Mouse (Mus musculus) forebrain, embryonic 11.5 days (tissue): ENCODE measurements around the gene Selenov. TPM values are rescaled to one million over a fixed set of nuclear protein-coding genes. Genes with fewer than 3 reads are reported as not detected.
"Not testable (repeated sequence)": the region's sequence is repeated elsewhere in the genome, so short reads cannot be mapped to it uniquely, and the experiment has no call there.

ENCODE experiments used
- ATAC-seq: fragments of 200-750 bp; cut with Nextera tagmentation; replicated peaks from 2 replicates; pipeline ENCODE4 v1.8.0; 2017; ENCODE audit warnings: moderate TSS enrichment; ENCODE audit not compliant: low FRiP score
- DNase-seq: peaks from one replicate; pipeline ENCODE4 v3.0.0-alpha.2; 2017; ENCODE audit warnings: low spot score
- H3K27ac ChIP-seq: fragments of 300-500 bp; sonication (generic); 2 replicates; pipeline ENCODE4 v1.5.1; 2014; ENCODE audit warnings: low read depth, low read length
- H3K27me3 ChIP-seq: fragments of 300-500 bp; sonication (generic); 2 replicates; pipeline ENCODE4 v1.6.1; 2014; ENCODE audit warnings: mild to moderate bottlenecking, low read length, mixed read lengths; ENCODE audit not compliant: control insufficient read depth, insufficient read depth
- H3K36me3 ChIP-seq: fragments of 300-500 bp; sonication (generic); 2 replicates; pipeline ENCODE4 v1.6.1; 2014; ENCODE audit warnings: mild to moderate bottlenecking, low read length, moderate library complexity, mixed read lengths; ENCODE audit not compliant: control insufficient read depth, insufficient read depth
- H3K4me1 ChIP-seq: fragments of 300-500 bp; sonication (generic); replicated peaks from 2 replicates; pipeline ENCODE4 v1.6.1; 2014; ENCODE audit warnings: low read length, mixed read lengths; ENCODE audit not compliant: control insufficient read depth, insufficient read depth
- H3K4me2 ChIP-seq: fragments of 300-500 bp; sonication (generic); 2 replicates; pipeline ENCODE4 v1.6.1; 2014; ENCODE audit warnings: low read depth, mild to moderate bottlenecking, low read length, moderate library complexity, mixed read lengths; ENCODE audit not compliant: severe bottlenecking
- H3K4me3 ChIP-seq: fragments of 300-500 bp; sonication (generic); 2 replicates; pipeline ENCODE4 v1.5.1; 2014; ENCODE audit warnings: low read depth, low read length
- H3K9ac ChIP-seq: fragments of 300-500 bp; sonication (generic); 2 replicates; pipeline ENCODE4 v1.6.1; 2014; ENCODE audit warnings: low read length
- H3K9me3 ChIP-seq: fragments of 300-500 bp; sonication (generic); 2 replicates; pipeline ENCODE4 v1.6.1; 2016; ENCODE audit warnings: low read length, mixed read lengths; ENCODE audit not compliant: control insufficient read depth
- WGBS: fragments of 180-500 bp; shearing (Covaris S2); extraction: QIAGEN DNeasy Blood & Tissue Kit; methylation state at CpG from one replicate; pipeline ENCODE4 v1.1.7; 2014; 5-methylcytosine and 5-hydroxymethylcytosine counted together
- polyA plus RNA-seq: library from polyadenylated mRNA; unstranded; fragments of >200 nt; fragmentation: Nextera tagmentation; extraction: Ambion mirVana; gene quantifications from 2 replicates; pipeline ENCODE4 v1.2.1, GENCODE M21; 2014

The Selenov gene
- polyA plus RNA-seq, 1 experiment from 2014 or later = 0.24 TPM

- no peaks in the 10 kb centered on the region for H3K27me3 ChIP-seq
- no peak overlapping the region for H3K4me2 ChIP-seq
- DNase-seq (no peak), ATAC-seq (no peak)
- no peaks in the 10 kb centered on the region for H3K9me3 ChIP-seq
- H3K4me1 ChIP-seq = no peaks in the 10 kb centered on the region
- no peak overlapping the region for H3K9ac ChIP-seq
- 45% methylated on average over 5 of the region's 5 CpGs for WGBS
- no peak overlapping the region for H3K4me3 ChIP-seq
- no peak overlapping the region for H3K27ac ChIP-seq
- H3K36me3 ChIP-seq = no peaks in the 10 kb centered on the region
Observed at GRCm38 (mm10) chr7:28262861-28263260, 28.1 kb downstream of the Selenov start.

GRCm38 (mm10) chr7:28255476-28255875 lies 35.5 kb downstream of the Selenov start:
- no peaks in the 10 kb centered on the region for H3K36me3 ChIP-seq
- H3K27ac ChIP-seq = no peak overlapping the region
- no peak overlapping the region for H3K9ac ChIP-seq
- no peak overlapping the region for H3K4me2 ChIP-seq
- DNase-seq (peak; percentile 47), ATAC-seq (no peak)
- H3K4me1 ChIP-seq = no peaks in the 10 kb centered on the region
- WGBS = 74% methylated on average over 6 of the region's 6 CpGs
- peaks cover 3% of the 10 kb centered on the region; the same call in 1 of the 2 replicates for H3K9me3 ChIP-seq
- H3K27me3 ChIP-seq = no peaks in the 10 kb centered on the region
- H3K4me3 ChIP-seq = no peak overlapping the region

- H3K4me3 ChIP-seq = no peak overlapping the region
- 91% methylated on average over 6 of the region's 6 CpGs for WGBS
- ATAC-seq = no peak
Observed at GRCm38 (mm10) chr7:28254591-28254990, 36.4 kb downstream of the Selenov start.

GRCm38 (mm10) chr7:28251976-28252375 lies 39.0 kb downstream of the Selenov start:
- WGBS = 93% methylated on average over 17 of the region's 17 CpGs
- Histone ChIP-seq H3K27me3 (no peaks in the 10 kb centered on the region), H3K4me1 (no peaks in the 10 kb centered on the region), H3K9ac (no peak overlapping the region), H3K4me3 (no peak overlapping the region), H3K27ac (no peak overlapping the region), H3K9me3 (peaks cover 3% of the 10 kb centered on the region; the same call in 1 of the 2 replicates), H3K4me2 (no peak overlapping the region), H3K36me3 (no peaks in the 10 kb centered on the region)
- no peak for ATAC-seq
- no peak for DNase-seq

More at GRCm38 (mm10) chr7:28254591-28254990, 36.4 kb downstream of the Selenov start:
- Histone ChIP-seq H3K9me3 (peaks cover 3% of the 10 kb centered on the region; the same call in 1 of the 2 replicates), H3K36me3 (no peaks in the 10 kb centered on the region), H3K27me3 (no peaks in the 10 kb centered on the region), H3K4me2 (no peak overlapping the region), H3K9ac (no peak overlapping the region), H3K4me1 (no peaks in the 10 kb centered on the region), H3K27ac (no peak overlapping the region)
- no peak for DNase-seq

GRCm38 (mm10) chr7:28248957-28249356 lies 42.0 kb downstream of the Selenov start:
- no peaks in the 10 kb centered on the region for H3K27me3 ChIP-seq
- H3K36me3 ChIP-seq = no peaks in the 10 kb centered on the region
- no peaks in the 10 kb centered on the region for H3K9me3 ChIP-seq
- H3K4me1 ChIP-seq = no peaks in the 10 kb centered on the region
- 90% methylated on average over 3 of the region's 3 CpGs for WGBS
- no peak overlapping the region for H3K4me2 ChIP-seq
- no peak overlapping the region for H3K27ac ChIP-seq
- H3K9ac ChIP-seq = no peak overlapping the region
- H3K4me3 ChIP-seq = no peak overlapping the region
- no peak for ATAC-seq
- DNase-seq = no peak

GRCm38 (mm10) chr7:28243943-28244342 lies 47.0 kb downstream of the Selenov start:
- H3K4me2 ChIP-seq, DNase-seq, ATAC-seq, H3K27me3 ChIP-seq, H3K4me3 ChIP-seq, H3K36me3 ChIP-seq, H3K4me1 ChIP-seq, H3K27ac ChIP-seq, H3K9ac ChIP-seq, H3K9me3 ChIP-seq: not testable (repeated sequence)
- WGBS = 84% methylated on average over 2 of the region's 2 CpGs

Other genes starting within 250 kb of the Selenov start
- gene Psmc4, start 241.1 kb downstream of the Selenov start, polyA plus RNA-seq = 404 and 450 TPM in 2 replicates
- gene Fcgbp, start 219.9 kb downstream of the Selenov start, polyA plus RNA-seq = 0.25 and 0.33 TPM in 2 replicates
- 0.11 and 0.12 TPM in 2 replicates for gene 9530053A07Rik, start 161.7 kb downstream of the Selenov start, polyA plus RNA-seq
- 39.5 and 42.9 TPM in 2 replicates for gene Fbl, start 121.5 kb downstream of the Selenov start, polyA plus RNA-seq
- 17.0 and 18.2 TPM in 2 replicates for gene Dyrk1b, start 111.7 kb downstream of the Selenov start, polyA plus RNA-seq
- 12.6 and 16.1 TPM in 2 replicates for gene Eid2, start 23.3 kb downstream of the Selenov start, polyA plus RNA-seq
- gene Eid2b, start 13.4 kb downstream of the Selenov start, polyA plus RNA-seq = 15.4 and 17.3 TPM in 2 replicates
- gene Dll3, start 11.1 kb upstream of the Selenov start, polyA plus RNA-seq = 43.6 and 50.5 TPM in 2 replicates
- 222 and 235 TPM in 2 replicates for gene Timm50, start 20.9 kb upstream of the Selenov start, polyA plus RNA-seq
- 97.2 and 104 TPM in 2 replicates for gene Supt5, start 47.6 kb upstream of the Selenov start, polyA plus RNA-seq
- gene Rps16, start 59.5 kb upstream of the Selenov start, polyA plus RNA-seq = 727 and 782 TPM in 2 replicates
- gene Plekhg2, start 81.4 kb upstream of the Selenov start, polyA plus RNA-seq = 81.2 and 81.3 TPM in 2 replicates
- 4.5 and 5.2 TPM in 2 replicates for gene Zfp36, start 89.1 kb upstream of the Selenov start, polyA plus RNA-seq
- 40.1 and 46.1 TPM in 2 replicates for gene Med29, start 101.5 kb upstream of the Selenov start, polyA plus RNA-seq
- gene Paf1, start 101.8 kb upstream of the Selenov start, polyA plus RNA-seq = 82.0 and 82.9 TPM in 2 replicates
- gene Gmfg, start 146.3 kb upstream of the Selenov start, polyA plus RNA-seq = 4.0 and 4.9 TPM in 2 replicates
- 6.1 and 8.2 TPM in 2 replicates for gene Lrfn1, start 160.8 kb upstream of the Selenov start, polyA plus RNA-seq
- gene Ifnl2, start 219.3 kb upstream of the Selenov start, polyA plus RNA-seq = not detected in 2 replicates
- not detected in 2 replicates for gene Ifnl3, start 231.7 kb upstream of the Selenov start, polyA plus RNA-seq
- not detected in 2 replicates for gene Sycn, start 249.7 kb upstream of the Selenov start, polyA plus RNA-seq